Mouse (Mus musculus) adrenal gland (tissue): ENCODE measurements around the gene Nrbf2.

Source experiments
- intact Hi-C: fragments of 180-260 bp; cut with DNase I; formaldehyde crosslinking; loops from one replicate; pipeline ENCODE4 v1.15.1; 2025

Gene Nrbf2

DNA sequence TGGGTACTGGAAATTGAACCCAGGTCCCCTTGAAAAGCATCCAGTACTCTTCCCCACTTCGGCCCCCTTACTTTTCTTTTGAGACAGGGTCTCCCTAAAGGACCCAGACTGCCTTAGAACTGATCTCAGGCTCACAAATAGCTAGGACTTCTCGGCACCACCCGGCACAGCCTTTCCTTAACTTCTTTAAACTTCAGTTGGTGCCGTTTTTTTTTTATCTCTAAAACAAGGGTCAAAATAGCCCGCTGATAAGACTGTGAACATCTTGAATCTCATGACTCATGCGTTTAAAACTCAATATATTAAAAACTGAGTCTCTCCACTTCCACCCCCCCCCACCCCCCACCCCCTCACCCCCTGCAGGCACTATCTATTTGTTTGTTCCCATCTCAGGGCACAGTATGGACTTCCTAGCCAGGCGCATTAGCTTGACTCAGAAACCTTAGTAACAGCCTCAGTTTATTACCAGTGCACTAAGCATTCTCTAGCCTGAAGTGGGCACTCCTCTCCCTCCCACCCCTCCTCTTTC lies 10.9 kb upstream of the Nrbf2 start:
- intact Hi-C loops: no loop called here

DNA sequence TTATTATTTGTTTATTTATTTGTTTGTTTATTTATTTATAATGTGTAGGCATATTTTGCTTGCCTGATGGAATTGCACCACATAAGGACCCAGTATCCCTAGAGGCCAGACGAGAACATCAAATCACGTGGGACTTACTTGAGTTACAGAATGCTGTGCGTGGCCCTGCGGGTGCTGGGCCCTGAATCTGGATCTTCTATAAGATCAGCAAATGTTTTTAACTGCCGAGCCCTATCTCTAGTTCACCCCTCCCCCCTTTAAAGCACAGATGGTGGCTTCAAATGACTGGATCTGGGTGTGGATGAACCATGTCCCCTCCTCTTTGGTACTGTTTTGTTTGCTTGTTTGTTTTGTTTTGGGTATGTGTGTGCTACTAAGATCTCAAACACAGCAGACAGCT lies 10.2 kb upstream of the Nrbf2 start:
- intact Hi-C loops: no loop called here

DNA sequence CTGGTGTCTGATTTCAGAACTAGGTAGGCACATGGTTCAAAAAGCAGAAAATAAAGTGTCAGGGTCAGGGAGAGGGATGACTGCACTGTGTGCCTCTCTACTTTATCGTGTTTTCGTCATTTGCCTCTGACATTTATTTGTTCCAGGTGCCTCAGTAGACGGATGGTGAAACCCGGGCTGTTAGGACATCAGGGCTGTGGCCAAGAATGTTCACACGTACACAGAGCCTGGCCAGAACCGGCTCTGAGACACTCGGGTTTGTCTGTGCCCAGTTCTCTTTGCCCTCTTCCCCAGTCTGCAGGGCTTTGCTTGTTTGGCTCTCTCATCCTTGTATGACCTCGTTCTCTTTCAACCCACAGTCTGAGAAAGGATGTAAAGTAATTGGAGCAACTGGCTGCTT lies 6.0 kb upstream of the Nrbf2 start:
- intact Hi-C loops: no loop called here

DNA sequence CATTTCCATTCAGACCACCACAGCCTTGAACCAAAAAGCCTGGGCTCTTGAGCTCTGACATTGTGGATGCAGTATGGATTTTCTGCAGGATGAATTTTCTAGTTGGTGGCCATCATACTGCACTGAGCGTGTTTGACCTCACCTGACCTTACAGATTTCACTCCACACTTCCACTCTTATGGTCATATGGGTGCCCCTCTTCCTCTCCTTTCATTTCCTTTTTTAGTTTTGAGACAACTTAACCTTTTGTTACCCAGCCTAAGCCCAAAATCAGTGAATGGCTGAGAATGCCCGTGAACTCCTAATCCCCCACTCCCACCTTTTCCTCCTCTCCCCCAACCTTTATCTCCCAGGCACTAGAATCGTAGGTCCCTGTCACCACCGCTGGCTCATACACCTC lies 5.5 kb upstream of the Nrbf2 start:
- intact Hi-C loops: no loop called here

DNA sequence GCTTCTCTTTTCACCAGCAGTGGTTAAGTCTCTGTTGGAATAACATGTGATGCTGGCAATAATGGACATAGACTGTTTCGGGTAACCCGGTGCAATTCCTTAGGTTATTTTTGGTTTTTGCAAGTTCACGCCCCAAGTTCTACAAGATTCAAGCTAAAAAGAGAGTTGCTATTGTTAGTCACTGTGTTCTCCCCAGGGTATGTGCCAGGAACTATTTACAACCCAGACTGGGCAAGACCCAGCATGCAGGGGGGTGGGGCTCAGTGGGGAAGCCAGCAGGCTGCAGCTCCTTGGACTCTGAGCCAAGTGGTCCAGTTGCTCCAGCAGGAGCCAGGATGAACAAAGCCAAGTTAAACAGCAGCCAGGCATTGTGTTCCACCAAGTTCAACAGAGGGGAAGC lies 2.8 kb upstream of the Nrbf2 start:
- intact Hi-C loops: no loop called here

DNA sequence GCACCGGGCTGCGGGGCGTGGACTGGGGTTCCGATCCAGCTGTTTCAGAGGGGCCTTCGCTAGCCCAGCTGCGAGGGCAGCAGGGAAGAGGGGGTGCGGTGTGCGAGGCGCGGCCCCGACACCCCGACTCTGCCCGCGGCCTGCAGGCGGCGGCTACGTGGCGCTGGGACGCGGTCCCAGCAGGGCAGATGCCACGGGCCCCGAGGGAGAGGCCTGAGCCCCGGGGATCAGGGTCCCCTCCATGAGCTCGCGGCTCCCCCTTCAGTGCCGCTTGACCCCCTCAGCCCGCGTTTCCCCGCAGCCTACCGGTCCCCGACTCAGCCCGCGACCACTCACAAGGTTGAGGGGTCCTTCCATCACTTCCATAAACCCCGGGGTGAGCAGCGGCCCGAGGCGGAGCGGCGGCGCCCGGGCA lies 337 bp downstream of the Nrbf2 start:
- intact Hi-C loops: no loop called here

DNA sequence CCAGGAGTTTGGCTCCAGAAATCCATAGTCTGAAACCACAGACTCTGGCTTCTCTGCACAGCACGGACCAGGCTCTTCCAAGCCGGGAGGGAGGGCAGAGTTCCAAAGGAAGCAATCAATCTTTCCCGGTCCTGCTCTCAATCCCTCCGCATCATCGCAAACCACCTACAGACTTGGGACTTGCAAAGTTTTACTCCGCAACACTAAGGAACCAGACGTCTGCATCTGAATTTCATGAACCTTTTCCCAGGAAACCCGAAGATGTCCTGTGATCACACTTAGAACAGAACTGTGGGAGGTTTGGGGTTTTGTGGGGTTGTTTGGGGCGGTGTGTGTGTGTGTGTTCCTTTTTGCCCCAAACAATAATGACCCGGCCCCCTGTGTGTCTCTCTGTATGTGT lies 794 bp downstream of the Nrbf2 start:
- intact Hi-C loops: no loop called here

DNA sequence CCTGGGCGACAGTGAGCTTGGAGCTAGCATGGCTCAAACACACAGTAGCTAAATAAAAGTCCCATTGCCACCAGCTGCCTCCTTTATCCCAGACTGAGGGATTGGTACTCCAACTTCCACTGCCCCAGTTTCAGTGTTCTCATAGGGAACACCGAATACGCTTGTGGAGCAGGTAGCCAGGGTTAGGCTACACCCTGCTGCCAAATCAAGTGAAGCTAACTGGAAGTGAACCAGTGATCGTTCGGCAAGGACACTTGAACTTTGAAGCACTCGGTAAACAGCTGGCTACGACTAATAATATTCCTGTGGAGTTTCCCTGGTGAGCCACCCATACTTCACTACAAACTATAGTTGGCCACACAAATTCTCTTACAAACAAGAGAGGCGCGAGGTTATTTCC lies 1.6 kb downstream of the Nrbf2 start:
- intact Hi-C loops: no loop called here

DNA sequence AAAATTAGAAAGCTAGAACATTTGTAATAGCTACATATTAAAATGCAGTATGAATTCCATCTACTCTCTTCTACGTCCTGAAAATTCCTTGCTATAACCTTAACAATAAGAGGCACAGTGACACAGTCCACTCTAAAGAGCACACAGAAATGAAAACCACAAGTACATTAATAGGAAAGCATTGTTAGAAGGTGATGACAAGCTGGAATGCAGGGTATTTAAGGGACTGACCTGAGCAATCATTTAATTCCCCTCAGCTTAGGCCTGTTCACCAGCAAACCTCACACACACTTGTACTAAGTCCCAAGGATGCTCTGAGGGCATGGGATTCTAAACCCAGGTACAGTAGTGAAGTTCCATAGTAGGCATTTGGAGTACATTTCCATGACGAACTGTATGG lies 2.6 kb downstream of the Nrbf2 start:
- intact Hi-C loops: no loop called here

DNA sequence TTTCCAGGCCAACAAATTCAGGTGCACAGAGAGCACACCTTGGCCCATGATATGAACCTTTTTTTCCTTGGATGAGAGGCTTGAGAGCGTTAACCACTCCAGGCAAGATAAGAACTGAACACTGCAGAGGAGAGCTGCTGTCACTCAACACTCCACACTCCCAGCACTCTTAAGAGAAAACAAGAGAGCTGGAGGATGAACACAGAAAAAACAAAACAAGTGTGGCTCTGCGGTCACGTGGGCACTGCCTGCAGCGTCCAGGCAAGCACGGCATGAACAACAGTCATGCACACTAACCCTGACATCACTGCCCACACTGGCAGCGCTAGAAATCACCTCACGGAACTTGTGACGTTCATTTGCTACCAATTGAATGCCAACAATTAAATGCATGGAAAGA lies 3.3 kb downstream of the Nrbf2 start:
- intact Hi-C loops: no loop called here

DNA sequence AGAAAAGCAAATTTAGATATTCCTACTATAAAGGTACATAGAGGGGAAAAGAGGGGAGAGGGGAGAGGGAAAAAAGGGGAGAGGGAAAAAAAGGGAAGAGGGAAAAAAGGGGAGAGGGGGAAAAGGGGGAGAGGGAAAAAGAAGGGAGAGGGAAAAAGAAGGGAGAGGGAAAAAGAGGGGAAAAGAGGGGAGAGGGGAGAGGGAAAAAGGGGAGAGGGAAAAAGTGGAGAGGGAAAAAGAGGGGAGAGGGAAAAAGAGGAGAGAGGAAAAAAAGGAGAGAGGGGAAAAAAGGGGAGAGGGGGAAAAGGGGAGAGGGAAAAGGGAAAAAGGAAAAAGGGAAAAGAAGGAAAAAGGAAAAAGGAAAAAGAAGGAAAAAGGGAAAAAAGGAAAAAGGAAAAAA lies 9.2 kb downstream of the Nrbf2 start:
- intact Hi-C loops: no loop called here

DNA sequence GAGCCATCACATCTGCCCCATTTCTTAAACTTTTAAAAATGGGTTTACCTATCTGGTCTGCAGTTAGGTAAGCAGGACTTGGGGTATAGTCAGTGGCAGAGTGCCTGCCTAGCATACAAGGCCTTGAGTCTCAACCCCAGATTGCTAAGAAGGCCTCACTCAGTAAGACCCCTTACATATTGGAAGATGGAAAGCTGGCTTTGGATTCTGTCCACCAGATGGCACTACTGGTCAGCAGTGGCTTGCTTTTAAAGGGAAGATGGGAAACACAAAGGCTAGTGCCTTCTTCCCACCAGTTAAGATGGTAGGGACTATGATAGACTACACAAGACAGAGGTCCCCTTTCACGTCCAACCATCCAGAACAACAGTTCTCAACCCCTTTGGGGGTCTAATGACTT lies 20.3 kb downstream of the Nrbf2 start:
- intact Hi-C loops: loop anchor here (2.0 kb wide), 1 partner anchor 46 kb away; no protein-coding TSS in a partner anchor

DNA sequence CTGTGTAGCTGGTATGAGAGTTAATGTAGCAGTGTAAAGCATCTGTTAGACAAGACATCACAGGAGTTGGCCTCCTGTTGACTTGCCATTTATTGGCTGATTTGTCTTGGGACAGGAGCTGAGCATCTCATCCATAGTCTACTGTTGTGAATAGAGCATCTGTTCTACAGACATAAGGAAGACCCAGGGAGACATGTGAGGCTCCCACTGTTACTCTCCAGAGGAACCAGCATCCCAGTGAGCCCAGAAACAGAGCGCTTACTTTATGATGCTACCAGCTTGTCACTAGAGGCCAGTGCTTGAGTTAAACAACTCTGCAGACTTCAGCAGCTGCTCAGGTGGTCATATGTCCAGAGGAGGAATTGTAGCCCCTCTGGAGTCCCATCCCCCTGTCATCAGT lies 32.0 kb downstream of the Nrbf2 start:
- intact Hi-C loops: no loop called here

DNA sequence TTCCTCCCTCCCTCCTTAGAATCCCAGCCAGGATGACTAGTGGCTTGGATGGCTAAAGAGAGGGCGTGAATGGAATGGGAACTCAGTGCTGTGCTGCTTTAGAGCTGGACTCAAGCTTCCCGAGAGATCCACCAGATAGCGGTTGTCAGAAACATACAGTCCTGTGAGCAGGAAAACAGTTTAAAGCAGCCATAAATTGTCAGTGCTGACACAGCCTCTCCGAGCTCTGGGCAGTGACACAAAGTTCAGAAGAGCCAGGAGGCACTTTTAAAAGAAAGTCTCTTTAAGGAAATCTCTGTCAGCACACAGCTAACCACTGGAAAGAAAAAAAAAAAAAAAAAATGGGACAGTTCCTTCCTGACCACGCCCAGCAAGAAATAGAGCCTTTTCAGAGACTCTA lies 32.8 kb downstream of the Nrbf2 start:
- intact Hi-C loops: no loop called here

DNA sequence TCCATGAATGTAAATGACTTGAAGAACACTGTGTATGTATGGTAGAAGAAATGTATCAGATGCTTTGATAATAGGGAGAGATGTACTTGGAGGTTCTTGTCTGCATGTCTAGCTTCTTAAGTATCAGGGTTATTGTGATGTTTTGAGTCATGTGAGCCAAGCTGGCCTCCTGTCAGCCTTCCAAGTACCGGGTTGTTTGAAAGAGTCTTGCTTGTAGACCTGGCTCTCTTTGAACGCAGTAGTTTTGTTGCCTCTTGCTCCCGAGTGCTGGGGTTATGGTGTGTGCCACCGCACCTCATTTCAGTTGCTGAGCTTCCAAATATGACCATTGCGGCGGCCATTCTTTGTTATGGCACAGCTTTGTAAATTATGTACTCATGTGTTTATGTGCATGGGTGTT lies 34.3 kb downstream of the Nrbf2 start:
- intact Hi-C loops: no loop called here

DNA sequence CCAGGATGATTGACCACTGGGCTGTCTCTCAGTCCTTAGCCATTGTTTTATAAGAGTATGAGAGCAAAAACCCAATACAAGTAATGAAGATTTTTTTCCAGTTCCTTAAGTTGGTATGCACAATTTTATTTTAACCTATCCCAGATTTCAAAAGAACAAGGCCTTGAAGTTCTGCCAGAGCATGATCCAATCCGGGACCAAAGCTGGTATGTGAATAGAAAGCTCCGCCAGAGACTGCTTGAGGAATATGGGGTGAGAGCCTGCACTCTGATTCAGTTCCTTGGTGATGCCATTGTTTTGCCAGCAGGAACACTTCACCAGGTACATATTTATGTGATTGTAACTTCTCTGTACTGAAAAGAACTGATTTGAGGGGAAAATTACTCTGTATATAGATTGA lies 35.6 kb downstream of the Nrbf2 start:
- intact Hi-C loops: no loop called here

DNA sequence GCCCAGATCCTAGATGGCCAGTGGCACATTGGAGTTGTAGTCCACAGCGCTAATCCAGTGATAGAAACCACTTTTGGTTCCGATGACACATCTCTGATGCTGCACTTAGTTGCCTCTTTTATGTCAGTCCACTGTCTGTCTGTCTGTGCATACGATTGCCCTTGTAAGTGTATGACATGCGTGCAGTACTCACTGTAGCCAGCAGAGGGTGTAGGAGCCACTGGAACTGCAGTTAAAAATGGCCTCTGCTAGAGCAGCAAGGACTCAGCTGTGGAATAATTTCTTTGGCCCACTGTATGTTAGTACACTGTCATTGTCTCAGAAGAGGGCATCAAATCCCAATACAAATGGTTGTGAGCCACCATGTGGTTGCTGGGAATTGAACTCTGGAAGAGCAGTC lies 38.0 kb downstream of the Nrbf2 start:
- intact Hi-C loops: no loop called here

DNA sequence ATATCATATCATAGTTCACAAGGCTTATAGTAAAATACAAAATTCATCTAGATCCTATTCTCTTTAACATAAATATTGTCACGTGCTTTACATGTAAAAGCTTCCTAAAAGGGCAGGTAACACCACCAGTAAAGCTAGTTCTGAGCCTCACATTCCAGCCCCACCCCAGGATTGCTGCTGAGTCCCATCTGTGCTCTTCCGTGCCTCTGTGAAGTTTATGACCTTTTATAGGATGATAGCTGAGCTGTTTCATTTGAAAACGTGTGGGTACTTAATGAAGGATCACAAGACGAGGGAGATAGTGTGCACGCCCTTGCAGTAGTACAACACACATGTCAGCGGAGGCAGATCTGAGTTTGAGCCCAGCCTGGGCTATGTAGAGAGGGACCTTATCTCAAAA lies 54.7 kb downstream of the Nrbf2 start:
- intact Hi-C loops: no loop called here

DNA sequence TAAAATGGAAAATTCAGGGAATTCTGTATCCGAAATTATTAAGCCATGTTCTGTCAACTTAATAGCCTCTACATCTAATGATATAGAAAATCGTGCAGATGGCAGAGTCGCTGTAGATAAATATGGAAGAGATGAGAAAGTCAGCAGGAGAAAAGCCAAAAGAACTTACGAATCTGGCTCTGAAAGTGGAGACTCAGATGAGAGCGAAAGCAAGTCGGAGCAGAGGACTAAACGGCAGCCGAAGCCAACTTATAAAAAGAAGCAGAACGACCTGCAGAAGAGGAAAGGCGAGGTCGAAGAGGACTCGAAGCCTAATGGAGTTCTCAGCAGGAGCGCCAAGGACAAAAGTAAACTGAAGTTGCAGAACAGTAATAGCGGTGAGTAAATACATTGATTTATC lies 58.6 kb downstream of the Nrbf2 start:
- intact Hi-C loops: no loop called here

DNA sequence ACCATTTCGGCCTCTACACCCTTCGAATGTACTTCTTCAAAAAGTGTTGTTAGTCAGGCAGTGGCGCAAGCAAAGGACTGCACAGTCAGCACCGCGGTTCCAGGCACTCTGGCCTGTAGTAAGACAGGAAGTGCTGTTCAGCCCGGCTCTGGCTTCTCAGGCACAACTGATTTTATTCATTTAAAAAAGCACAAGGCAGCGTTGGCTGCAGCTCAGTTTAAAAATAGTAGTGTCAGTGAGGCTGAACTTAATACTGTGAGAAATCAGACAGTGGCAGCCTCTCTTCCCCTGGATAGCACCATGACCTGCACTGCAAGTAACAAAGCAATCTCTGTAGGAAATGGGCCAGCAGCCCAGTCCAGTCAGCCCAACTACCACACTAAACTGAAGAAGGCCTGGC lies 59.0 kb downstream of the Nrbf2 start:
- intact Hi-C loops: no loop called here

DNA sequence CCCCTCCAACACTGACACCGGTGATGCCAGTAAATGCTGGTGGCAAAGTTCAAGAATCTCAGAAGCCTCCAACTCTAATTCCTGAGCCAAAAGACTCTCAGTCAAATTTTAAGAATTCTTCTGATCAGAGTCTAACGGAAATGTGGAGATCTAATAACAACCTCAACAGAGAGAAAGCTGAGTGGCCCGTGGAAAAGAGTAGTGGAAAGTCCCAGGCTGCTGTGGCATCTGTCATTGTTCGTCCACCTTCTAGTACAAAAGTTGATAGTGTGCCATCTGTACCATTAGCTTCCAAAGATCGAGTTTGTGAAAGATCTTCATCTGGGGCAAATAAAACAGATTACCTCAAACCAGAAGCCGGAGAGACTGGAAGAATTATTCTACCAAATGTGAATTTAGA lies 59.6 kb downstream of the Nrbf2 start:
- intact Hi-C loops: no loop called here

DNA sequence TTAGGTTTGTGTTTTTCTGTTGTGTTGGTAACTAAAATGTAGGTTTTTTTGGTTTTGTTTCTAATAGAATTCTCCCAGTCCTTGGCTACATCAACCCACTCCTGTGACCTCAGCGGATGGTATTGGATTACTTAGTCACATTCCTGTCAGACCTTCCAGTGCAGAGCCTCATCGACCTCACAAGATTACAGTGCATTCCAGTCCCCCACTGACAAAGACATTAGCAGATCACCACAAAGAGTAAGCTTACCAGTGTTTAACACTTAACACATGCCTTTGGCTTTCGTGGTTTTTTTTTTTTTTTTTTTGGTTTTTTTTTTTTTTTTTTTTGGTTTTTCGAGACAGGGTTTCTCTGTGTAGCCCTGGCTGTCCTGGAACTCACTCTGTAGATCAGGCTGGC lies 61.2 kb downstream of the Nrbf2 start:
- intact Hi-C loops: no loop called here

DNA sequence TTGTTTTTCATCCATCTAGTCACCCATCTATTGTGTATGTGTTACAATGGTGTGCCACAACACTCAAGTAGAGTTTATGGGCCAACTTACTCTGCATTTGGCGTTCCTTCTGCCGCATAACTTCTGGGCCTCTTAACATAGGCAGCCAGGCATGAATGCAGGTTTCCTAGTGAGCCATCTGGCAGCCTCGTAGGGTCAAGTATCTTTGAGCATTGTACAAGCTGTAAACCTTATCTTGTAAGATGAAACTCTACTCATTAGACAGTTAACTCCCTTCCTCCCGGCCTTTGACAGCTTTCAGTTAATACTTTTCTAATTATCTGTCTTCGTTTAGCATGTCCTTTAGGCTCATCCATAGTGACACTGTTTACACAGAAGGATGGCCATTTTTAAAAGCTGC lies 63.8 kb downstream of the Nrbf2 start:
- intact Hi-C loops: no loop called here

DNA sequence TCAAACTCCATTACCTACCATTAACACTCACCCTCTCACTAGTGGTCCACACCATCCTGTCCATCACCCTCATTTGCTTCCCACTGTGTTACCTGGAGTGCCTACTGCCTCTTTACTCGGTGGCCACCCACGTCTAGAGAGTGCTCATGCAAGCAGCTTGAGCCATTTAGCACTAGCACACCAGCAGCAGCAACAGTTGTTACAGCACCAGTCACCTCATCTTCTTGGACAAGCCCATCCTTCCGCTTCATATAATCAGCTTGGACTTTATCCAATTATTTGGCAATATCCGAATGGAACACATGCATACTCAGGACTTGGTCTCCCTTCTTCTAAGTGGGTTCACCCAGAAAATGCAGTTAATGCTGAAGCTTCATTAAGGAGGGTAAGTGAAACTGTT lies 64.9 kb downstream of the Nrbf2 start:
- intact Hi-C loops: no loop called here
